8 mouse cellular contexts compared by ENCODE assay signal in genomic region chr19:21373073-21373755, GRCm38 (mm10).
A peak's percentile ranks its signal among the peaks of the same experiment; 100 is the strongest.
DNase-seq lines count a peak whose midpoint lies in the region; ATAC-seq and TF ChIP-seq lines count a peak whose summit lies in the region.

No protein-coding gene starts in this region.

- H3K9me3 ChIP-seq in forebrain, embryonic 16.5 days (ENCODE audit: control insufficient read depth, low read length) = no peaks in the 10 kb centered on the region
- H3K9me3 ChIP-seq in intestine, postnatal 0 days (ENCODE audit: control insufficient read depth) = no peaks in the 10 kb centered on the region
- no peaks in the 10 kb centered on the region for H3K9me3 ChIP-seq in lung, postnatal 0 days (ENCODE audit: low read length)

- no peak for TF ChIP-seq EP300 in lung, postnatal 0 days (IDR thresholded peaks at IDR 0.05)

- no peak overlapping the region for H3K27ac ChIP-seq in forebrain, embryonic 16.5 days (ENCODE audit: low read length)
- no peak overlapping the region for H3K27ac ChIP-seq in intestine, postnatal 0 days (ENCODE audit: low read depth, low read length)
- H3K27ac ChIP-seq in lung, postnatal 0 days (ENCODE audit: low read length) = no peak overlapping the region

- no peaks in the 10 kb centered on the region for H3K36me3 ChIP-seq in forebrain, embryonic 16.5 days (ENCODE audit: control insufficient read depth, insufficient read depth)
- no peaks in the 10 kb centered on the region for H3K36me3 ChIP-seq in intestine, postnatal 0 days (ENCODE audit: control insufficient read depth, insufficient read depth)
- H3K36me3 ChIP-seq in lung, postnatal 0 days (ENCODE audit: insufficient read depth, low read length) = no peaks in the 10 kb centered on the region

- peak; percentile 88 for TF ChIP-seq CTCF in intestine, postnatal 0 days (IDR thresholded peaks at IDR 0.05; ENCODE audit: low read depth)
- TF ChIP-seq CTCF in lung, postnatal 0 days (IDR thresholded peaks at IDR 0.05) = peak; percentile 86

- no peaks in the 10 kb centered on the region for H3K27me3 ChIP-seq in forebrain, embryonic 16.5 days (replicated peaks; ENCODE audit: control insufficient read depth, insufficient read depth, low read length)
- no peaks in the 10 kb centered on the region for H3K27me3 ChIP-seq in intestine, postnatal 0 days (replicated peaks; ENCODE audit: control insufficient read depth, insufficient read depth, low read length)
- H3K27me3 ChIP-seq in lung, postnatal 0 days (replicated peaks; ENCODE audit: insufficient read depth, low read length) = no peaks in the 10 kb centered on the region

- DNase-seq in adrenal gland, postnatal 10 days = peak; percentile 48
- no peak for DNase-seq in adrenal gland, adult 8-10 months
- peak; percentile 60 for DNase-seq in ES-CJ7 (ENCODE audit: low read depth, low spot score)
- DNase-seq in cerebellum, adult 8-10 months = peak; percentile 26
- peak; percentile 79 for DNase-seq in lung, postnatal 0 days (ENCODE audit: low spot score)
- DNase-seq in retina, postnatal 7 days (ENCODE audit: low read depth, low spot score) = peak; percentile 49

- no peaks in the 10 kb centered on the region; the same call in 1 of the 2 replicates for H3K4me1 ChIP-seq in forebrain, embryonic 16.5 days (replicated peaks; ENCODE audit: control insufficient read depth, insufficient read depth, low read length)
- H3K4me1 ChIP-seq in intestine, postnatal 0 days (replicated peaks; ENCODE audit: control insufficient read depth, insufficient read depth, low read length) = no peaks in the 10 kb centered on the region
- no peaks in the 10 kb centered on the region for H3K4me1 ChIP-seq in lung, postnatal 0 days (ENCODE audit: insufficient read depth, low read depth, low read length)

- H3K9ac ChIP-seq in forebrain, embryonic 16.5 days (replicated peaks; ENCODE audit: low read depth, low read length) = no peak overlapping the region
- no peak overlapping the region for H3K9ac ChIP-seq in intestine, postnatal 0 days (ENCODE audit: low read depth, low read length)
- H3K9ac ChIP-seq in lung, postnatal 0 days (replicated peaks; ENCODE audit: low read depth) = no peak overlapping the region

- peak; percentile 80 for ATAC-seq in forebrain, embryonic 16.5 days
- ATAC-seq in intestine, postnatal 0 days = no peak
- ATAC-seq in lung, postnatal 0 days = no peak

- 47% methylated on average over 11 of the region's 11 CpGs for WGBS in forebrain, embryonic 16.5 days
- WGBS in intestine, postnatal 0 days = 48% methylated on average over 11 of the region's 11 CpGs
- WGBS in lung, postnatal 0 days = 50% methylated on average over 11 of the region's 11 CpGs

- H3K4me2 ChIP-seq in forebrain, embryonic 16.5 days (ENCODE audit: low read length) = no peak overlapping the region
- H3K4me2 ChIP-seq in intestine, postnatal 0 days (replicated peaks; ENCODE audit: low read depth) = no peak overlapping the region
- no peak overlapping the region for H3K4me2 ChIP-seq in lung, postnatal 0 days (replicated peaks; ENCODE audit: low read depth, low read length)

- no peak overlapping the region for H3K4me3 ChIP-seq in forebrain, embryonic 16.5 days (replicated peaks; ENCODE audit: low read length)
- H3K4me3 ChIP-seq in intestine, postnatal 0 days (ENCODE audit: low read depth, low read length) = no peak overlapping the region
- no peak overlapping the region for H3K4me3 ChIP-seq in lung, postnatal 0 days (ENCODE audit: low read depth, low read length)
